Mouse (Mus musculus): ENCODE results near the gene Rgp1.

Rgp1 gene

DNA sequence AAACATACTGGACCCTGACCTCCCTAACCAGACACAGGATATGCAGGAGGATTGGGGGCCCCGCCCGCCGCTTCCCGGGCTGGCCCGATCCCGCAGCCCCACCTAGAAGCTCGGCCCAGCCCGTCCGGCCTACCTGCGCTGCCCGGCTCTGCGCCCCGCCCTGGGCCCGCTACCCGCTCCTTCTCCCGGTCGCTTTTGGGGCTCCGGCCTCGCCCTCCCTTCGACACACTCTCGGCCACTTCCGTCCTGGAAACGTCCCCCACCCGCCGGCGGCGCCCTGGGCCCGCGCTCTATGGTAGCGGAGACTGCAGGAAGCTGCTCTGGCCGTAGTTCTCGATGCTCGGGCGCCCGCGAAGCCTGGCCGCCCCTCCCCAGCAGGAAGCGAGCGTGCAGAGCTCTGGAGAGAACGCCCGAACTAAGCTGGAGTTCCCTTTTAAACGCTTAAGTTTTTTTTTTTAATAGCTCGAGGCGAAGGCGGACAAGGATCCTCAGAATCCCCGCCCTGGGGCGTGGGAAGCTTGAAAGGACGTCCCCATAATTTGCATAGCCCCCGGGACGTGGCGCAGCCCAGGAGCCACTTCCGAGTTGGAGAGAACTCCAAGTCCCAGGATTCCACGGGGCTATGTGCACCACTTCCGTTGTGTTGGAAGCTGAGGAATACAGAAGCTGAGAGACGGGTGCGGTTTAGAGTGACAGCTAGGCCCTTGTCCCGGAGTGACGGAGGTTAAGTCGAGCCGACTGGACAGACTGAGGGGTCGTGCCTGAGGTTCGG, 16.3 kb upstream of the Rgp1 start, which contains the start of the genes Creb3 and Tln1:
Creb3 (plus strand) TSS at position 336 of the 772 bp plus-strand sequence.
Tln1 (minus strand) TSS at position 695 of the 772 bp plus-strand sequence.
- peak; percentile 93 for DNase-seq (ENCODE audit: low spot score)

GRCm38 (mm10) chr4:43562769-43563600, 15.5 kb upstream of the Rgp1 start:
- no peak for DNase-seq (ENCODE audit: low spot score)

DNA sequence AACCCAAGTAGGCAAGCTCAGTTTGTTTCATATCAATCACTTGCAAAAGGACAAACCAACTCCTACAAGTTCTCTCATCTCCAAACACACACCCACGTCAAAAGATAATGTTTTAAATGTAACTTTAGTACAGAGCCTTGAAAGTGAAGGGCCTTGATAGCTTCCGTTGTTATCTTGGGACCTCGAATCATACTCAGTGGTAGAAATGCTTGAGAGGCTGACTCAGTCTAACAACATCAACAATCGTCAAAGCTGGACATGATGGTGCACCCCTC, 15.0 kb upstream of the Rgp1 start:
- no peak for DNase-seq (ENCODE audit: low spot score)

DNA sequence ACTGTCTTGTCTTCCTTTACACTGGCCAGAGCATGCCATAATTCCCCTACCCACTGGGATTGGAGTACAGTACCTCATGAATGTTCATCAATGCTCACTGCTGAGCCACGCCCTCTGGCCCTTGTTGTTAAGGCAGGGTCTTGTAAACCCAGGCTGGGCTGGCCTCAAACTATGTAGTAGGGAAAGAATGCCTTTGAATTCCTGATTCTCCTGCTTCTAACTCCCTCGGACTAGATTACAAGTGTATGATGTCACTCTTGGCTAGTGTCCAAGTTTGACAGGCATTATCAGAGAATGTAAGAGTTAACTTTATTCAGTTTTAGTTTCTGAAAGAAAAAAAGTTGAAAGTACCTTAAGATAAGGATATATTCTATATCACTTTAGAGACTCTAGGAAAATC, 14.3 kb upstream of the Rgp1 start:
- no peak for DNase-seq (ENCODE audit: low spot score)

GRCm38 (mm10) chr4:43567140-43567539, 11.4 kb upstream of the Rgp1 start:
- no peak for DNase-seq (ENCODE audit: low spot score)

DNA sequence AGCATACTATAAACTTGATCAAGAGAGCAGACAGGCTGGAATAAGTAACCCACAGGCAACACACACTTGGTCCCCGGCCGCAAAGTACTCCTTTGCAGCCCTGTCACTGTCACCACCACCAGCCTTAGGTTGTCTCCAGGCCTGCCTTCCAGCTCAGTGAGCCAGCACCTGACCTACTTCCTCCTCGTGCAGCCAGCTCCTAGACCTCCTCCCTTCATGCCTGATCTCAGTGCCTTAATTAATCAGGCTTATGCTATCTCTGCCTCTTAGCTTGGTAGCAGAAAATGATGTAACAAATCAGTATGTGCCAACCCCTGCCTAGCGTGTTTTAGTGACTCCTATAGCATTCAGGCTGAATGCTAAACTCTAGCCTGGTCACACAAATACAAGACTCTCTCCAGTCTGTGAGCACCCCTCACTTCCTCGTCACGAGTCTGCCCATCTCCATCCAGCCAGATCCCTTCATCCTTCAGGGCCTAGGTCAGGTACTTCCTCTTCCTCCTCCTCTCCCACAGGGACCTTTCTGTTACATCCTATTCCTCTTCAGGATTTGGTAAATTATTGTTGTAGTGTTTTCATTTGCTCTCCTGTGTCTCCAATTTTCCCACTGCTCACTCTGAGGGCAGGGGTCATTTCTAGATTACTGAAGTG, 7.0 kb upstream of the Rgp1 start:
- DNase-seq (ENCODE audit: low spot score) = no peak

- DNase-seq (ENCODE audit: low spot score) = no peak
Observed at GRCm38 (mm10) chr4:43573561-43573960, 5.0 kb upstream of the Rgp1 start.

DNA sequence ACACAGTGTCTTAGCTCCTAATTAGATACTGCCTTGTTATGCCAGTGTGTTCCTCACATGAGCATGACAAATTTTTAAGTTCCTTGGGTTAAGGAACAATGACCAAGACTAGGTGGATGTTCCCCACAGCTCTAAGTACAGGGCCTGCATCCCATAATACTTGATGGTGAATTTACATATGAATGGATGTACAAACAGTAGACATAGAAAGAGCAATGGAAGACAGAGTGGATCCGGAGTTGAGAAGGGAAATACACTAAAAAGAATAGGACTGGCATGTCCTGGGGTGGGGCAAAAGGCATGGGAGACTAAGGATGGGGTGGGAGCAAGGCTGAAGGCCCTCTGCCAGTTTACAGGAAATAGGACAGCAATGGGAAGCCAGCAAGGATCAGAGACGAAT, 3.2 kb upstream of the Rgp1 start:
- no peak for DNase-seq (ENCODE audit: low spot score)

GRCm38 (mm10) chr4:43577237-43577881, 1.2 kb upstream of the Rgp1 start:
- no peak for DNase-seq (ENCODE audit: low spot score)

GRCm38 (mm10) chr4:43579256-43579655, 741 bp downstream of the Rgp1 start:
- no peak for DNase-seq (ENCODE audit: low spot score)

DNA sequence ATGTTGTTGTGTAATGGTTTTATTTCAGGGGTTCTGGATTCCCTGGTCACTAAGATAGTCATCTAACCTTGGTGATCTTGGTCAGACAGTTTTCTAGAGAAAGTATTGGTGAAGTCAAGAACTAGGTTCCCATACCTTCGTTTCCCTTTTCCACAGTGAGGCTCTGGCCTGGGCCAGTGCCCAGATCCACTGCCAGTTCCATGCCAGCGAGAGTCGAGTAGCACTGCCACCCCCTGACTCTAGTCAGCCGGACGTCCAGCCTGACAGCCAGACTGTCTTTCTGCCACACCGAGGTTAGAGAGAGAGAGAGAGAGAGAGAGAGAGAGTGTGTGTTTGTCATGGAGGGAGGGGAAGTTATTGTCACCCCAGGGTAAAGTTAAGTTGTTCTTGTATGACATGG, 1.2 kb downstream of the Rgp1 start:
- DNase-seq (ENCODE audit: low spot score) = no peak

DNA sequence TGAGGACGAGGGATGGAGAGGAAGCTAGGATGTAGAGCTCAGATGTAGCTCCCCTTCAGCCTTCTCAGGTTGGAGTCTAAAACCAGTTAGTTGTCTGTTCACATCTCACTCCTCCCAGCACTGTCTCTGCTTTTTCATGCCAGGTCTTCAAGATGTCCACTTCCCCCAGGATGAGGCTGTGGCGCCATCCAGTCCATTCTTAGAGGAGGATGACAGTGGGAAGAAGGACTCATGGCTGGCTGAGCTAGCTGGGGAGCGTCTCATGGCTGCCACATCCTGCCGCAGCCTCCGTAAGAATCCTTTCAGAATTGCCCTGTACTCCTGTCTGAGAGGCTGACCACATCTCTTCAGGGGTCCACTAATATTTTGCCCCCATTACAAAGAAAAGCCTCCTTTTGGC, 2.2 kb downstream of the Rgp1 start:
- no peak for DNase-seq (ENCODE audit: low spot score)

GRCm38 (mm10) chr4:43581381-43581780, 2.9 kb downstream of the Rgp1 start:
- DNase-seq (ENCODE audit: low spot score) = no peak

- no peak for DNase-seq (ENCODE audit: low spot score)
Observed at GRCm38 (mm10) chr4:43582241-43582640, 3.7 kb downstream of the Rgp1 start.

- DNase-seq (ENCODE audit: low spot score) = no peak
Observed at GRCm38 (mm10) chr4:43583421-43583820, 4.9 kb downstream of the Rgp1 start.

DNA sequence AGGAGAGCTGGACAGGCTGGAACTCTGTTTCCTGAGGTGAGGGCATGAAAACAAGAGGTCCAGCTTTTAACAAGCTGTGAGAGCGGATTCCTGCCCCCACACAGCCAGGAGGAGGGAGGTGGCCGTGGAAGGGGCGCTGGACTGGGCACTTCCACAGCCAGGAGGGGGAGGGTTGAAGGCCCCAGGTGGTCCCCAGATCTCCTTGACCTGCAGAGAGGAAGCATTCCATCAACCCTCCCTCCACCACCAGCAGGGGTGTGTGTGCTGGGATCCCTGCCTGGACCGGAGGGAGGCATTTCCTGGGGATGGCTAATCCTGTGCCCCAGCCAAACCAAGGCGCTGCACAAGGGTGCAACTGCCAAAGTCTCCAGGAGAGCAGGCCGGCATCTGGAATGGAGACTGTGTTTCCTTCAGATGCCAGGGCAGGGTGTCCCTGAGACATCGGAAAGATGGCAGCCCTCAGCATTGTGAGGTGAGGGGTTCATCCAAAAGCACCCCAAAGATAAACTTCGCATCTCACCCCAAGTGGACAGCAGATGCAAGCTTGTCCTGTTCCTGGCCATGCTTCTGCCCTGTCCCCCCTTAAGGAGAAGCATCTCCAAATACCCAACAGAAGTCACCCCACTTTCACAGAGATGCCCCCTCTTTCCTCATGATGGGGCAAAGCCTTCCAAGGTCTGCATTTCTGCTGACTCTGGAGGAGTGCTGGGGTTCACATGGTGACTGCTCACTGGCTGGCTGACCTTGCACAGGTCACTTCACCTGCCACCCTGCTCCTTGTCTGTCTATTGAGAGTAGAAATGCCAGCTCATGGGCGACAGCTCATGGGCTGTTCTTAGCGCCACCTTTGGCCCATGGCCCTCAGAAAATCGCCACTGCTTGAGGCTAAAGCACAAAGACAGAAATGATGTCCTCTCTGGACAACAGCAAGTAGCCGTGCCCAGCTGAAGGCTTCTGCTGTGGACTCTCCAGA, 6.2 kb downstream of the Rgp1 start, which contains the start of gene Msmp:
Msmp (minus strand) TSS at position 51 of the 973 bp plus-strand sequence.
- DNase-seq (ENCODE audit: low spot score) = no peak

- no peak for DNase-seq (ENCODE audit: low spot score)
Observed at GRCm38 (mm10) chr4:43585682-43586081, 7.2 kb downstream of the Rgp1 start.

- no peak for DNase-seq (ENCODE audit: low spot score)
Observed at GRCm38 (mm10) chr4:43586411-43586810, 7.9 kb downstream of the Rgp1 start.

DNA sequence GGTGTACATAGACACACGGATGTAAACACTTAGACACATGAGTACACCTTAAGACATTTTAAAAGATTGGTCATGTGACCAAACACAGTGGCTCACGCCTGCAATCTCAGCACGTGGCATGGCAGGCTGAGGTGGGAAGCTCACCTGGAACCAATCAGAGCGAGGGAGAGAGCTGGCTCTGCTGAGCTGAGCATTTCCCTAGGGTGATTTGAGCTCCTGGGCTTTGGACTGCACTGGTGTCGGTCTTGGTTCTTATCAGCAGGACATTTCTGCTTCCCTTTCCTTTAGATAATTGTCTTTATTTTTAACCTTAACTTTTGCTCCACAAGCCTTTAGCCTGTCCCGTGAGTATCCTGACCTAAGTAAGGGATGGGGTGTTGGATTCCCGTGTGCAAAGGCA, 9.2 kb downstream of the Rgp1 start:
- no peak for DNase-seq (ENCODE audit: low spot score)

- no peak for DNase-seq (ENCODE audit: low spot score)
Observed at GRCm38 (mm10) chr4:43591543-43591942, 13.0 kb downstream of the Rgp1 start.

DNA sequence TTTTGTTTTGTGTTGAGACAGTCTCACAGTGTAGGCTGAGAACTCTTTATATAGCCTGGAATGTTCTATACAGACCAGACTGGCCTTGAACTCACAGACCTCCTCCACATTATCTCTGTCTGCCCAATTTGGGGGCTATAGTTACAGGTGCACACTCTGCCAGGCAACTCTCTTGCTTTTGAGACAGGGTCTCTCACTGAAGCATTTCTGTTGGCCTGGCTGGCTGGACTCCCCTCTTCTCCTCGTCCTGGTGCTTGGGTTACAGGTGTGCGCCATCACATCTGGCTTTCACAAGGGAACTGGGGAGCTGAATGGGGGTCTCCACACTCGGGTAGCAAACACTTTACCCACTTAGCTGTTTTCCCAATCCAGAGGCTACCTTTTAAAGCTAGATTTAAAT, 13.4 kb downstream of the Rgp1 start:
- DNase-seq (ENCODE audit: low spot score) = no peak
